Mouse (Mus musculus): ENCODE measurements around the gene Aldh1l1.

- no peak for TF ChIP-seq CTCF (conservative IDR thresholded peaks at IDR 0.05; ENCODE audit: insufficient read depth, insufficient read length, low read depth, low read length)
- TF ChIP-seq POLR2A (IDR thresholded peaks at IDR 0.05; ENCODE audit: low read depth, low read length): no peak
Measured at GRCm38 (mm10) chr6:90461771-90462170, 24.5 kb upstream of the Aldh1l1 start.

Data from kidney, adult 2 months (tissue).